Comparison of ENCODE assay signal across 7 mouse cellular contexts in genomic region chr3:95659948-95660347, GRCm38 (mm10). TPM values are rescaled to one million over a fixed set of nuclear protein-coding genes. Genes with fewer than 3 reads are reported as not detected.
DNase-seq lines count a peak whose midpoint lies in the region; ATAC-seq and TF ChIP-seq lines count a peak whose summit lies in the region.

No protein-coding gene starts in this region.

- H3K27ac ChIP-seq in lung, embryonic 16.5 days (ENCODE audit: low read length), result peak overlapping the region; percentile 99
- peak overlapping the region; percentile 100 for H3K27ac ChIP-seq in forebrain, embryonic 10.5 days
- H3K27ac ChIP-seq in limb, embryonic 12.5 days, result peak overlapping the region; percentile 99
- H3K27ac ChIP-seq in small intestine, adult 2 months (ENCODE audit: insufficient read depth, low read depth, low read length), result peak overlapping the region; percentile 99

- no peak for DNase-seq in lung, postnatal 10 days
- DNase-seq in forebrain, embryonic 10.5 days (ENCODE audit: extremely low spot score, low spot score), result no peak
- DNase-seq in left cerebral cortex, adult 18-20 months (ENCODE audit: low spot score in 2 of 2), result no peak
- no peak for DNase-seq in frontal cortex, postnatal 14 days (ENCODE audit: low spot score in 2 of 2)

- H3K4me3 ChIP-seq in lung, embryonic 16.5 days (ENCODE audit: low read length), result peak overlapping the region; percentile 98
- H3K4me3 ChIP-seq in forebrain, embryonic 10.5 days, result peak overlapping the region; percentile 99
- H3K4me3 ChIP-seq in limb, embryonic 12.5 days (replicated peaks), result peak overlapping the region; percentile 99
- peak overlapping the region; percentile 77 for H3K4me3 ChIP-seq in small intestine, adult 2 months (ENCODE audit: low read depth, low read length)

- no peak for ATAC-seq in lung, embryonic 16.5 days (ENCODE audit: low read depth)
- no peak for ATAC-seq in limb, embryonic 12.5 days (ENCODE audit: insufficient number of reproducible peaks, insufficient read depth, low FRiP score, low TSS enrichment, low read depth)

- H3K9ac ChIP-seq in lung, embryonic 16.5 days (ENCODE audit: low read length), result peak overlapping the region; percentile 100
- peak overlapping the region; percentile 99 for H3K9ac ChIP-seq in limb, embryonic 12.5 days (replicated peaks)

- no peak for TF ChIP-seq POLR2A in small intestine, adult 2 months (IDR thresholded peaks at IDR 0.05; ENCODE audit: low read depth, low read length)

- H3K4me1 ChIP-seq in lung, embryonic 16.5 days (replicated peaks; ENCODE audit: control insufficient read depth, insufficient read depth, low read length), result peaks cover 31% of the 10 kb centered on the region
- H3K4me1 ChIP-seq in forebrain, embryonic 10.5 days, result peaks cover 54% of the 10 kb centered on the region
- peaks cover 35% of the 10 kb centered on the region for H3K4me1 ChIP-seq in limb, embryonic 12.5 days (replicated peaks)
- H3K4me1 ChIP-seq in small intestine, adult 2 months (ENCODE audit: control insufficient read depth, insufficient read depth, insufficient read length, low read length), result peaks cover 25% of the 10 kb centered on the region

- no peaks in the 10 kb centered on the region for H3K27me3 ChIP-seq in lung, embryonic 16.5 days (ENCODE audit: control insufficient read depth, insufficient read depth, low read depth, low read length)
- H3K27me3 ChIP-seq in forebrain, embryonic 10.5 days (ENCODE audit: poor library complexity, severe bottlenecking), result no peaks in the 10 kb centered on the region
- H3K27me3 ChIP-seq in limb, embryonic 12.5 days, result no peaks in the 10 kb centered on the region
- H3K27me3 ChIP-seq in small intestine, adult 2 months (ENCODE audit: control insufficient read depth, insufficient read depth, low read length), result no peaks in the 10 kb centered on the region

- no peaks in the 10 kb centered on the region for H3K9me3 ChIP-seq in lung, embryonic 16.5 days (ENCODE audit: control insufficient read depth, low read length)
- H3K9me3 ChIP-seq in forebrain, embryonic 10.5 days, result no peaks in the 10 kb centered on the region
- H3K9me3 ChIP-seq in limb, embryonic 12.5 days, result no peaks in the 10 kb centered on the region

- peaks cover 29% of the 10 kb centered on the region for H3K36me3 ChIP-seq in lung, embryonic 16.5 days (ENCODE audit: control insufficient read depth, insufficient read depth, low read length)
- peaks cover 51% of the 10 kb centered on the region for H3K36me3 ChIP-seq in forebrain, embryonic 10.5 days (replicated peaks)
- H3K36me3 ChIP-seq in limb, embryonic 12.5 days, result peaks cover 48% of the 10 kb centered on the region
- H3K36me3 ChIP-seq in small intestine, adult 2 months (ENCODE audit: control insufficient read depth, insufficient read depth, low read length), result peaks cover 44% of the 10 kb centered on the region

- TF ChIP-seq CTCF in small intestine, adult 2 months (IDR thresholded peaks at IDR 0.05; ENCODE audit: extremely low read depth, insufficient read length, insufficient replicate concordance, low read depth, low read length), result no peak

- under 1% methylated on average over 8 of the region's 8 CpGs for WGBS in lung, embryonic 16.5 days
- WGBS in forebrain, embryonic 10.5 days, result 6% methylated on average over 8 of the region's 8 CpGs
- 3% methylated on average over 8 of the region's 8 CpGs for WGBS in limb, embryonic 12.5 days
- under 1% methylated on average over 8 of the region's 8 CpGs for WGBS in small intestine, adult 2 months

- peak overlapping the region; percentile 95 for H3K4me2 ChIP-seq in lung, embryonic 16.5 days (ENCODE audit: low read depth, low read length)
- peak overlapping the region; percentile 83 for H3K4me2 ChIP-seq in limb, embryonic 12.5 days

RNA-seq across cellular contexts. Expression of gene Mcl1, which starts 1.4 kb away (rescaled TPM):
- 23.1 and 31.7 TPM in 2 replicates for polyA plus RNA-seq in lung, embryonic 16.5 days (2015; fragmentation: Nextera tagmentation; extraction: Ambion mirVana)
- polyA plus RNA-seq in forebrain, embryonic 10.5 days (2016; fragmentation: Nextera tagmentation; extraction: Ambion mirVana), result 42.1 and 42.9 TPM in 2 replicates
- polyA plus RNA-seq in limb, embryonic 12.5 days (2016; fragmentation: Nextera tagmentation; extraction: Ambion mirVana), result 69.9 and 75.7 TPM in 2 replicates
- polyA plus RNA-seq in small intestine, adult 2 months (2012; rRNA removed), result 119 and 327 TPM in 2 replicates
- 10 to 100 TPM; 59.7 to 64.1 TPM for total RNA-seq in left cerebral cortex, adult 18-20 months (2021)

RNA-seq across cellular contexts. Expression of gene Adamtsl4, which starts 27.8 kb away (rescaled TPM):
- polyA plus RNA-seq in lung, embryonic 16.5 days (2015; fragmentation: Nextera tagmentation; extraction: Ambion mirVana), result 4.4 and 5.5 TPM in 2 replicates
- polyA plus RNA-seq in forebrain, embryonic 10.5 days (2016; fragmentation: Nextera tagmentation; extraction: Ambion mirVana), result 0.84 and 1.6 TPM in 2 replicates
- polyA plus RNA-seq in limb, embryonic 12.5 days (2016; fragmentation: Nextera tagmentation; extraction: Ambion mirVana), result 0.71 and 1.4 TPM in 2 replicates
- polyA plus RNA-seq in small intestine, adult 2 months (2012; rRNA removed), result 6.4 and 8.2 TPM in 2 replicates
- total RNA-seq in left cerebral cortex, adult 18-20 months (2021), result 1 to 10 TPM; 4.4 to 8.2 TPM

RNA-seq across cellular contexts. Expression of gene Ensa, which starts 35.2 kb away (rescaled TPM):
- 61.6 and 65.0 TPM in 2 replicates for polyA plus RNA-seq in lung, embryonic 16.5 days (2015; fragmentation: Nextera tagmentation; extraction: Ambion mirVana)
- 85.8 and 86.5 TPM in 2 replicates for polyA plus RNA-seq in forebrain, embryonic 10.5 days (2016; fragmentation: Nextera tagmentation; extraction: Ambion mirVana)
- polyA plus RNA-seq in limb, embryonic 12.5 days (2016; fragmentation: Nextera tagmentation; extraction: Ambion mirVana), result 82.6 and 90.0 TPM in 2 replicates
- 5.2 and 10.1 TPM in 2 replicates for polyA plus RNA-seq in small intestine, adult 2 months (2012; rRNA removed)
- total RNA-seq in left cerebral cortex, adult 18-20 months (2021), result 100 to 1,000 TPM; 351 to 360 TPM
